ENCODE assay signal across 9 mouse cellular contexts in genomic region chr6:115126232-115126785, GRCm38 (mm10). TPM values are rescaled to one million over a fixed set of nuclear protein-coding genes. Genes with fewer than 3 reads are reported as not detected.
DNase-seq lines count a peak whose midpoint lies in the region; ATAC-seq and TF ChIP-seq lines count a peak whose summit lies in the region.
"Had no signal": no experiment of that assay in that cellular context is flagged by ENCODE, and none has a peak within 500 bp of the region (broad histone marks: within the 10 kb centered on the region; RNA-seq: fewer than 3 reads in every experiment).

No protein-coding gene starts in this region.

- H3K27me3 ChIP-seq in forebrain, postnatal 0 days (ENCODE audit: insufficient read depth, low read length) = no peaks in the 10 kb centered on the region

- H3K9ac ChIP-seq in forebrain, postnatal 0 days = peak overlapping the region; percentile 14; the same call in 1 of the 2 replicates
- H3K9ac ChIP-seq: limb, embryonic 12.5 days had no signal

- TF ChIP-seq CTCF in forebrain, postnatal 0 days (IDR thresholded peaks at IDR 0.05; ENCODE audit: low read depth) = no peak
- no peak for TF ChIP-seq CTCF in gastrocnemius, adult 2 months (IDR thresholded peaks at IDR 0.05)
- no peak for TF ChIP-seq CTCF in lung, adult 2 months (IDR thresholded peaks at IDR 0.05; ENCODE audit: insufficient read depth, low read length)

- H3K36me3 ChIP-seq in forebrain, postnatal 0 days (ENCODE audit: insufficient read depth) = no peaks in the 10 kb centered on the region
- H3K36me3 ChIP-seq: limb, embryonic 12.5 days had no signal

- H3K27ac ChIP-seq in forebrain, postnatal 0 days (ENCODE audit: low read depth, low read length) = peak overlapping the region; percentile 84
- H3K27ac ChIP-seq in gastrocnemius, adult 2 months = no peak overlapping the region
- H3K27ac ChIP-seq: limb, embryonic 12.5 days had no signal

- intact Hi-C loops in left cerebral cortex, postnatal 25 days (cut with DNase I) = no loop called here
- intact Hi-C loops in gastrocnemius, adult 2 months (cut with DNase I) = no loop called here

- peak; percentile 59 for DNase-seq in heart, adult 11 months
- DNase-seq in heart, adult 18-20 months = no peak
- DNase-seq in forebrain, postnatal 0 days = peak; percentile 84
- DNase-seq in left cerebral cortex, postnatal 25 days (ENCODE audit: low spot score in 2 of 2) = peak; percentile 70 to 90
- DNase-seq in right cerebral cortex, postnatal 14 days = peak; percentile 40
- no peak for DNase-seq in thymus, postnatal 4 days
- DNase-seq in gastrocnemius, adult 2 months = no peak
- no peak for DNase-seq in lung, adult 2 months

- peaks cover 43% of the 10 kb centered on the region for H3K4me1 ChIP-seq in forebrain, postnatal 0 days (ENCODE audit: insufficient read depth)
- H3K4me1 ChIP-seq in lung, adult 2 months (ENCODE audit: control insufficient read depth, insufficient read depth, low read length) = no peaks in the 10 kb centered on the region

- H3K9me3 ChIP-seq in forebrain, postnatal 0 days (ENCODE audit: low read length) = no peaks in the 10 kb centered on the region
- H3K9me3 ChIP-seq: limb, embryonic 12.5 days had no signal

- no peak overlapping the region for H3K4me3 ChIP-seq in forebrain, postnatal 0 days (ENCODE audit: low read depth, low read length)
- H3K4me3 ChIP-seq in gastrocnemius, adult 2 months = no peak overlapping the region
- H3K4me3 ChIP-seq in lung, adult 2 months (replicated peaks; ENCODE audit: extremely low read depth, low read depth, low read length) = no peak overlapping the region
- H3K4me3 ChIP-seq: limb, embryonic 12.5 days had no signal

- TF ChIP-seq POLR2A in lung, adult 2 months (IDR thresholded peaks at IDR 0.05; ENCODE audit: borderline replicate concordance, extremely low read depth, low read depth, low read length) = no peak

- ATAC-seq in forebrain, postnatal 0 days = peak; percentile 81

- H3K4me2 ChIP-seq in forebrain, postnatal 0 days (ENCODE audit: low read depth) = peak overlapping the region; percentile 16; the same call in 1 of the 2 replicates
- H3K4me2 ChIP-seq: limb, embryonic 12.5 days had no signal

- WGBS in forebrain, postnatal 0 days = 8% methylated on average over 2 of the region's 2 CpGs
- WGBS in lung, adult 2 months = 37% methylated on average over 2 of the region's 2 CpGs

RNA-seq across cellular contexts. Expression of gene Syn2, which starts 8.4 kb away (rescaled TPM):
- total RNA-seq in heart, adult 18-20 months (2021) = 1 to 10 TPM; 4.4 to 5.5 TPM
- total RNA-seq in forebrain, postnatal 0 days (2014; rRNA removed) = 80.1 and 91.1 TPM in 2 replicates
- 52.7 and 85.9 TPM in 2 replicates for polyA plus RNA-seq in forebrain, postnatal 0 days (2015; fragmentation: Nextera tagmentation; extraction: Ambion mirVana)
- total RNA-seq in left cerebral cortex, postnatal 25 days (2021) = 100 to 1,000 TPM; 471 to 488 TPM
- total RNA-seq in gastrocnemius, adult 2 months (2021) = 1 to 10 TPM in 1 of 2 experiments, under 1 TPM in 1; 0.87 to 1.5 TPM
- 11.5 and 13.2 TPM in 2 replicates for polyA plus RNA-seq in lung, adult 2 months (2012; rRNA removed)

Comparison
In these comparisons a context has a peak if more than half of its experiments do, and no peak if none do; other contexts are left out.
1. DNase-seq: peak in heart, adult 11 months (single experiment), forebrain, postnatal 0 days (single experiment), left cerebral cortex, postnatal 25 days (2 of 2) and right cerebral cortex, postnatal 14 days (single experiment); none in heart, adult 18-20 months (0 of 2), thymus, postnatal 4 days (single experiment), gastrocnemius, adult 2 months (single experiment) and lung, adult 2 months (single experiment).
2. RNA of gene Syn2, which starts 8.4 kb away (total RNA-seq): 471 to 488 TPM in left cerebral cortex, postnatal 25 days and 80.1 to 91.1 TPM in forebrain, postnatal 0 days; 4.4 to 5.5 TPM in heart, adult 18-20 months and 0.87 to 1.5 TPM in gastrocnemius, adult 2 months; every median in the first group is over 10 times any median in the second.